Mouse (Mus musculus): ENCODE measurements at regions not wholly inside any gene's neighbourhood (a gene's known extent, or its start where the extent isn't known, plus 50 kb on each side); places are given as distances from the start of the nearest gene placed in this dataset.

DNA sequence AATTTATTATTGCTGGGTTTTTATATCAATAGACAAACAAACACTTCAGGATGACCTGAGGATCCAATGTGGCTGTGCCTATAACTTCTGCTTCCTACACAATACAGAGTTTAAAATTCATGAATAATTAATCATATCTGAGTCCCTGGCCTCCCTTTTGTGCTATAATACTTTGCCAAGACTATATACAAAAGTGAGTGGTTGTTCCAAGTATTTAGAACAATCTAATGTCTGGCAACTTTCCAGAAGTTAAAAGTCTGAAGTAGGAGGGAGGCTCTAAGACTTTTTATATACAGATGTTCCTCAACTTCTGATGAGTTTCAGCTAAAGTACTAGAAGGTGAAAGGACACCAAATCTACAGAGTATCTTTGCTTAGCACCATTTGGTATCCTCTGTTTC lies 333.5 kb downstream of the Pdgfc start:
- Histone ChIP-seq H3K79me2 (replicated peaks; ENCODE audit: control insufficient read depth, extremely low read depth, insufficient read depth, poor library complexity, severe bottlenecking) (no peaks in the 10 kb centered on the region), H3K9ac (ENCODE audit: insufficient read depth, low read depth) (no peak overlapping the region), H3K36me3 (replicated peaks in 1 of 2; ENCODE audit: control insufficient read depth in 1 of 2, insufficient read depth in 1 of 2, low read length in 1 of 2) (no peaks in the 10 kb centered on the region), H3K27ac (ENCODE audit: insufficient read depth, low read depth) (no peak overlapping the region), H3K9me3 (replicated peaks; ENCODE audit: low read length) (no peaks in the 10 kb centered on the region), H3K4me2 (ENCODE audit: insufficient read depth, low read depth, poor library complexity, severe bottlenecking) (no peak overlapping the region), H3K4me3 (replicated peaks in 1 of 3; ENCODE audit: low read depth in 2 of 3, low read length in 2 of 3, poor library complexity in 1 of 3) (no peak overlapping the region), H3K27me3 (replicated peaks) (no peaks in the 10 kb centered on the region), H3K4me1 (ENCODE audit: control insufficient read depth in 1 of 2, insufficient read depth in 2 of 2) (no peaks in the 10 kb centered on the region)
- TF ChIP-seq MAFK (IDR thresholded peaks at IDR 0.05; ENCODE audit: insufficient replicate concordance, low read length) (no peak), RCOR1 (conservative IDR thresholded peaks at IDR 0.05; ENCODE audit: low read depth, low read length) (no peak), IRF4 (IDR thresholded peaks at IDR 0.05; ENCODE audit: low read depth, low read length) (no peak)
- in situ Hi-C loops (cut with MboI; ENCODE audit: low pct_ligation_motif_present, low pct_unique_long_range_greater_than_20kb, low sequenced_read_pairs), result no loop called here
- dilution Hi-C loops (cut with MboI; ENCODE audit: extremely low pct_ligation_motif_present, extremely low pct_unique_long_range_greater_than_20kb, low sequenced_read_pairs), result no loop called here
- DNase-seq (ENCODE audit: extremely low read depth), result no peak

DNA sequence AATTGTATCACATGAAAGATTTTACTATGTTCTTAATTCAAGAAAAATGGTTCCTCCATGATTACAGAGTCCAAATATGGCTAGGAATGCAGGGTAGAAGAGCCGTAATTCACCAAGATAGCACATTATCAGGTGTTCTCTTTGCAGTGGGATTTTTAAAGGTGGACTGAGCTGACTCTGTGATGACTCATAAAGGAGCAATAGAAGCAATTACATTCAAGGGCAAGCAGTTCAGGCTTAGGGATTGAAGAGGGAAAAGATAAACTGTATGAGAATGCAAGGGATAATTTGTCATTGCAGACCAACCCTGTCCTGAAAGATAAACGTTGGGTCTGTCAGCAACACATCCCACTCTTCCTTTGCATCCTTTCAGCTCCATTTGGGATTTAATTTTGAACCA lies 339.8 kb downstream of the Pdgfc start:
- in situ Hi-C loops (cut with MboI; ENCODE audit: low pct_ligation_motif_present, low pct_unique_long_range_greater_than_20kb, low sequenced_read_pairs), result no loop called here
- no peaks in the 10 kb centered on the region for H3K27me3 ChIP-seq (replicated peaks)

DNA sequence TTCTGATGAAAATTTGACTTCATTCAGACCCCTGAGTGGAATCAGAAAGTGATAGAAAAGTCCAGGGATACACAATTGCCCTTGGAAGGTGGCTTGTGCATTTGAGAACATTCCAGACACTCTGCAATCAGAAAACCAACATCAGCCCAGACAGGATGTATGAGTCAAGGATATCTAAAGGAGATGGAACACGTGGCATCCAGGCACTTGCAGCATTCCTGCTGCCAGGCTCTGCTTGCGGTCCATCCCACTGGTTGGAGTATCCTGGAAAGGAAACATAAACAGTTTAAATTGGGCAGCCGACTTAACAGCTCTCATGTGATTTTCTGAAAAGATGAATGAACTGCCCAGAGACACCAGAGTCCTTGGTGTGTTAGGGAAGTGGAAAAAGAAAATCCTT lies 341.2 kb downstream of the Pdgfc start:
- H3K79me2 ChIP-seq (replicated peaks; ENCODE audit: control insufficient read depth, extremely low read depth, insufficient read depth, poor library complexity, severe bottlenecking), result no peaks in the 10 kb centered on the region
- H3K36me3 ChIP-seq (replicated peaks in 1 of 2; ENCODE audit: control insufficient read depth in 1 of 2, insufficient read depth in 1 of 2, low read length in 1 of 2), result no peaks in the 10 kb centered on the region
- no peak overlapping the region for H3K4me2 ChIP-seq (ENCODE audit: insufficient read depth, low read depth, poor library complexity, severe bottlenecking)
- dilution Hi-C loops (cut with MboI; ENCODE audit: extremely low pct_ligation_motif_present, extremely low pct_unique_long_range_greater_than_20kb, low sequenced_read_pairs) (no loop called here), in situ Hi-C loops (cut with MboI; ENCODE audit: low pct_ligation_motif_present, low pct_unique_long_range_greater_than_20kb, low sequenced_read_pairs) (no loop called here)
- H3K27ac ChIP-seq (ENCODE audit: insufficient read depth, low read depth), result no peak overlapping the region
- H3K27me3 ChIP-seq (replicated peaks), result no peaks in the 10 kb centered on the region
- H3K4me3 ChIP-seq (replicated peaks in 1 of 3; ENCODE audit: low read depth in 2 of 3, low read length in 2 of 3, poor library complexity in 1 of 3), result no peak overlapping the region
- DNase-seq (ENCODE audit: extremely low read depth), result no peak
- H3K9me3 ChIP-seq (replicated peaks; ENCODE audit: low read length), result no peaks in the 10 kb centered on the region
- H3K4me1 ChIP-seq (ENCODE audit: control insufficient read depth in 1 of 2, insufficient read depth in 2 of 2), result no peaks in the 10 kb centered on the region
- no peak overlapping the region for H3K9ac ChIP-seq (ENCODE audit: insufficient read depth, low read depth)
- TF ChIP-seq E2F4 (IDR thresholded peaks at IDR 0.05; ENCODE audit: insufficient replicate concordance, low read depth, low read length) (no peak), NELFE (IDR thresholded peaks at IDR 0.05; ENCODE audit: low read depth, low read length) (no peak), ZMIZ1 (IDR thresholded peaks at IDR 0.05; ENCODE audit: low read depth, low read length) (no peak), EP300 (IDR thresholded peaks at IDR 0.05; ENCODE audit: low read length) (no peak), TCF12 (IDR thresholded peaks at IDR 0.05; ENCODE audit: low read depth, low read length) (no peak), RCOR1 (conservative IDR thresholded peaks at IDR 0.05; ENCODE audit: low read depth, low read length) (no peak), ZKSCAN1 (IDR thresholded peaks at IDR 0.05; ENCODE audit: borderline replicate concordance, low read depth, low read length) (no peak), SIN3A (IDR thresholded peaks at IDR 0.05; ENCODE audit: low read length) (no peak), MAX (IDR thresholded peaks at IDR 0.05; ENCODE audit: low read length) (no peak), MAFK (IDR thresholded peaks at IDR 0.05; ENCODE audit: insufficient replicate concordance, low read length) (no peak), ZC3H11A (IDR thresholded peaks at IDR 0.05; ENCODE audit: low read depth, low read length) (no peak), ELF1 (IDR thresholded peaks at IDR 0.05; ENCODE audit: low read depth, low read length) (no peak), SMC3 (IDR thresholded peaks at IDR 0.05; ENCODE audit: low read depth, low read length) (no peak), MYC (IDR thresholded peaks at IDR 0.05; ENCODE audit: low read depth, low read length) (no peak), BHLHE40 (IDR thresholded peaks at IDR 0.05; ENCODE audit: low read depth, low read length) (no peak), RAD21 (IDR thresholded peaks at IDR 0.05; ENCODE audit: low read depth, low read length) (no peak), HCFC1 (IDR thresholded peaks at IDR 0.05; ENCODE audit: low read depth, low read length) (no peak), POLR2AphosphoS2 (IDR thresholded peaks at IDR 0.05; ENCODE audit: low read depth, low read length) (no peak), ETS1 (conservative IDR thresholded peaks at IDR 0.05; ENCODE audit: low read depth, low read length) (no peak)

More for the DNA sequence above, 339.8 kb downstream of the Pdgfc start:
- Histone ChIP-seq H3K4me2 (ENCODE audit: insufficient read depth, low read depth, poor library complexity, severe bottlenecking) (no peak overlapping the region), H3K9me3 (replicated peaks; ENCODE audit: low read length) (no peaks in the 10 kb centered on the region), H3K9ac (ENCODE audit: insufficient read depth, low read depth) (no peak overlapping the region), H3K27ac (ENCODE audit: insufficient read depth, low read depth) (no peak overlapping the region), H3K4me1 (ENCODE audit: control insufficient read depth in 1 of 2, insufficient read depth in 2 of 2) (no peaks in the 10 kb centered on the region), H3K4me3 (replicated peaks in 1 of 3; ENCODE audit: low read depth in 2 of 3, low read length in 2 of 3, poor library complexity in 1 of 3) (no peak overlapping the region), H3K79me2 (replicated peaks; ENCODE audit: control insufficient read depth, extremely low read depth, insufficient read depth, poor library complexity, severe bottlenecking) (no peaks in the 10 kb centered on the region), H3K36me3 (replicated peaks in 1 of 2; ENCODE audit: control insufficient read depth in 1 of 2, insufficient read depth in 1 of 2, low read length in 1 of 2) (no peaks in the 10 kb centered on the region)
- dilution Hi-C loops (cut with MboI; ENCODE audit: extremely low pct_ligation_motif_present, extremely low pct_unique_long_range_greater_than_20kb, low sequenced_read_pairs), result no loop called here
- no peak for DNase-seq (ENCODE audit: extremely low read depth)
- TF ChIP-seq HCFC1 (IDR thresholded peaks at IDR 0.05; ENCODE audit: low read depth, low read length) (no peak), GABPA (IDR thresholded peaks at IDR 0.05; ENCODE audit: insufficient replicate concordance, low read depth, low read length) (no peak), SMC3 (IDR thresholded peaks at IDR 0.05; ENCODE audit: low read depth, low read length) (no peak), BHLHE40 (IDR thresholded peaks at IDR 0.05; ENCODE audit: low read depth, low read length) (no peak), USF1 (IDR thresholded peaks at IDR 0.05; ENCODE audit: low read depth, low read length) (no peak), UBTF (IDR thresholded peaks at IDR 0.05; ENCODE audit: low read depth, low read length) (no peak), CHD1 (IDR thresholded peaks at IDR 0.05; ENCODE audit: low read depth, low read length) (no peak), ZNF384 (IDR thresholded peaks at IDR 0.05; ENCODE audit: low read depth, low read length) (no peak), NELFE (IDR thresholded peaks at IDR 0.05; ENCODE audit: low read depth, low read length) (no peak), NRF1 (IDR thresholded peaks at IDR 0.05; ENCODE audit: low read depth, low read length) (no peak), POLR2AphosphoS2 (IDR thresholded peaks at IDR 0.05; ENCODE audit: low read depth, low read length) (no peak), TBP (conservative IDR thresholded peaks at IDR 0.05; ENCODE audit: low read depth, low read length) (no peak), JUND (conservative IDR thresholded peaks at IDR 0.05; ENCODE audit: low read depth, low read length) (no peak), CTCF (conservative IDR thresholded peaks at IDR 0.05 in 1 of 2, IDR thresholded peaks at IDR 0.05 in 1 of 2; ENCODE audit: low read depth in 2 of 2, low read length in 2 of 2) (no peak), RCOR1 (conservative IDR thresholded peaks at IDR 0.05; ENCODE audit: low read depth, low read length) (no peak), ZKSCAN1 (IDR thresholded peaks at IDR 0.05; ENCODE audit: borderline replicate concordance, low read depth, low read length) (no peak), ELF1 (IDR thresholded peaks at IDR 0.05; ENCODE audit: low read depth, low read length) (no peak)
